Mouse (Mus musculus) forelimb bud, embryonic 11.5 days (tissue): ENCODE data around the gene Sobp.
A peak's percentile ranks its signal among the peaks of the same experiment; 100 is the strongest.

Source experiments
- DNase-seq: peaks from one replicate; pipeline ENCODE4 v3.0.0-alpha.2; 2012; ENCODE audit warnings: low read depth, low spot score

Sobp gene

DNA sequence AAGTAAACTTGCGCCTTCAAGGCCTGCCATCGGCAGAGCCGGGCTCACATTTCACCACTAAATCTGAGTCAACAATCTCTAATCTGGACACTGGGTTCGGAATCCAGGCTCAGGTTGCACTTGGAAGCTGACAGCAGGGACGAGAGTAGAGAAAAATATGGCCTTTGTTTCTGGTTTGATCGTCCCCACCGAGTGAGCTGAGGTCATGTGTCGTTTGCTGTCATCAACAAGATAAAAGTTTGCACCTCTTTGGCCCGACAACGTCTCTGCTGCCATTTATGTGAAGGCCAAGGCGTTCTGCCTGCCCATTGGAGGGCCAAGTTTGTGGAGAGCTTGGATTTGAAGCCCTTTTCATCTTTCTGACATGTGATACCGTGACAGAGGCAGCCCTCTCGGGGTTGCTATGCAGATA, 178.8 kb downstream of the Sobp start:
- DNase-seq: no peak

GRCm38 (mm10) chr10:42994331-42994782, 180.0 kb downstream of the Sobp start:
- no peak for DNase-seq

DNA sequence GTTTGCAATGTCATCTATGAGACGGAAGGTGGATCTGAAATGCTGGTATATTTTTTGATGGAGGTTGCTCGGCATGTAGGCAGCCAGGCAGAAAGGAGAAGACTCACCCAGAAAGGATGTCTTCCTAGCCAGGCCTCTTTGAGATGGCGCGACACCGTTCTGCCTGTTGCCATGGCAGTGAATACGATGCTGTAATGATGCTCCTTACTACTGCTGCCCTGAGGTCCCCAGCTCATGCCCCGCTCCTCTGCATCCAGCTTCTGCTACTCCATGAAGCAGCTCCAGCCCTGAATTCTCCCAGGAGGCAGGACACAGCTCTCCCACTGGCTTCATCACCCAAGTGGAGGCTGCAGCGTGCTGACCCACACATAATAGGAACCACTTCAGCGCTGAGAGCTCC, 183.3 kb downstream of the Sobp start:
- DNase-seq: no peak

DNA sequence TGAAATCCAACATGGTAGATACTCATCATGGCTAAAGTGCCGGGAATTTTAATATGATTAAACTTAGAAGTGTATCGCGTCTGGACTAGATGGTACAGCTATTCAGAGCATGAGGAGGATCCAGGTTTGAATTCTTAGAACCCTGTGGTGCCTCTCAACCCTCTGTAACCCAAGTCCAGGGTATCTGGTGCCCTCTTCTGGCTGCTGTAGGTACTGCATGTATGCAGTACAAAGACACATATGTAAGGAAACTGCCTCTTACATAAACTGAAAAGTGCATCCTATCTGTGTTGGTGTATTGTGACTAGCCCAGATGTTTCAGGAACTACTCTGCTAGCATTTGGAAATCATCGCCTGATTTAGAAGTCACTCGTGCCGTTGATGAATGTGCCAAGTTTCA, 184.4 kb downstream of the Sobp start:
- peak; percentile 84 for DNase-seq

DNA sequence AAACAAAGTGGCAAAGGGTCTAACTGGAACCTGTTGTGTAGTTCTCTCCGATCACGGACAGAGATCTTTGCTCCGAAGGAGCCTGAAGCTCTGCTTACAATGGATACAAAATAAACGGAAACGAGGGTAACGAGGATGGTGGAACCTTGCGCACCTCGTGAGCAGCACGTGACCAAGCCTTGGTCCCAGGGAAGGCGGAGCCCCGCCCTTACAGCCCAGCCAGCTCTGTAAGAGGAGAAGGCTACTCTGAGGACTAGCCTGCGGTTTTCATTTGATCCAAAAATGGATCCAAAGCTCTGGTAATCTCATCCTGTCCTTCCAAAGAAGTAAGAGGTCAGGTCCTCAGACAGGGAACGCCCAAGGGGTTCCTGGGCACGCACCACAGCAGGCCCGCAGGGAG, 185.7 kb downstream of the Sobp start:
- DNase-seq: no peak

DNA sequence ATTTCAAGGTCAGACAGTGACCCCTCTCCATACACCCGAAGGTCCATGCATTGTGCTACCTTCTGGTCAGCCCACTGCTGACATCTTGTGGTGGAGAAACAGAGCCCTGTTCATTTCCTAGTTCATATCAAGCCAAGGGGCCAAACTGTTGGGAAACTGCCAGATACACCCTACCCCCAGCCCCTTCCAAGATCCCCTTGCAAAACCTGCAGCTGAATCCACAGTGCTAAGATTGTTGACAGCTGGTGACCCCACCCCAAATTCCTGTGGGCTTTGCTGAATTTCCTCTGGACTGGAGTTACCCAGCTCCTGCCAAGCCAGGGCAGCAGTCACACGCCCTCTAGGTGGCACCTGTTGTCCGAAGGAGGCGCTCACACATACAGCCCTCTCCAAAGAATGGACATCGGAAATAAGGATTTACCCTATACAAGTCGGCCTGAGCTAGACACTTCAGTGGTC, 186.7 kb downstream of the Sobp start:
- DNase-seq: no peak

- no peak for DNase-seq
Measured at GRCm38 (mm10) chr10:42984886-42985285, 189.4 kb downstream of the Sobp start.

- no peak for DNase-seq
Measured at GRCm38 (mm10) chr10:42980999-42981757, 193.2 kb downstream of the Sobp start.

DNA sequence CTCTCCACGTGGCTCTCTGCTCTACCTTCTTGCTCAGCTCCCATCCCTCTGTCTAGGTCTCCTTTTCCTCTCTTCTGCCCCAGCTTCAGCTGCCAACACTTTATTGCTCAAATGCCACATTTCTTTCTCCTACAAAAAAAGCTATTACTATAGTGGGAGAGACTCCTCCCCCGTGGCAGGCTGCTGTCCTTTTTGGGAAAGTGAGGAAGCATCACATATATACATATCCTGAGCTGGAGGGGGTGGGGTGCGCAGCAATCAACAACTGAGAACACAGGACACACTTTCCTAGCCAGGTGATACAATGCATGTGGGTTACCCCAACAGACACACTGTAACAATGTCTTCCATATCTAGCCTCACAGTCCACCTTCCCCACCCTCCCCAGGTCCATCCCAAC, 196.0 kb downstream of the Sobp start:
- no peak for DNase-seq

- no peak for DNase-seq
Measured at GRCm38 (mm10) chr10:42976577-42976976, 197.8 kb downstream of the Sobp start.

DNA sequence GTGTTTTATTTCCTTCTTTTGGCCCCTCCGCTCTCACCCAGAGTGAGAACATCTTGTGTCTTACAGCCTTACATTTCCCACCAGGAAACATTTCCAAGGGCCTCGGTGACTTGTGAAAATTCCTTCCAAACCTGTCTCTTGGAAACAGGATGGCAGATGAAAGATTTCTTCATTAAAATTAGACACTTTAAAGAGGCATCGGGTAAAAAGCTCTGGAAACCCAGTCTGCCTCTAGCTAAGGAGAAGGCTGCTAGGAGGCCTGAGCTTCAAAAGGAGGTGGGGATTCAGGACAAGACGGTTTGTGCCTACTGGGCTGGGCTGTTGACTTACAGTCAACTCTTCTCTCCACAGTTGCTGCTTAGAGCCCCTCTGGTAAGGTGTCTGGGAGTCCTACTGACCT, 200.8 kb downstream of the Sobp start:
- DNase-seq: no peak

- DNase-seq: no peak
Measured at GRCm38 (mm10) chr10:42972504-42973172, 201.7 kb downstream of the Sobp start.

DNA sequence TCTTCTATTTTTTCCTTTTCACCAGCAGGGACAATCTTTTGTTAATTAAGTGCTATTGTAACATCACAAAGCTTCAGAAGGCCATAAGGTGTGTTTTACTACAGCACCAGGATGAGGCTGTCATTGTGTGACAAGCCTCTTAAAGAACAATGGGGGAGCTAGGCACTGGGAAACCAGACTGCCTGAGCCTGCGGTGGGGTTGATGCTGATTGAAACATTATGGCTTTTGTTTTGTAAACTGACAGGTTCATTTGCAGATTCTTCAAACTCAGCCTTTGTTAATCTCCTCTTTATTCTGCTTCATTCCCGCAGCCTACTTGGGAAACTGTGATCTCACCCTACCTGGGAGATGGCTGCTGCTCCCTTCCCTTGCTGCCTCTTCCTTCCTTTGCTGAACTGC, 206.0 kb downstream of the Sobp start:
- DNase-seq: no peak

DNA sequence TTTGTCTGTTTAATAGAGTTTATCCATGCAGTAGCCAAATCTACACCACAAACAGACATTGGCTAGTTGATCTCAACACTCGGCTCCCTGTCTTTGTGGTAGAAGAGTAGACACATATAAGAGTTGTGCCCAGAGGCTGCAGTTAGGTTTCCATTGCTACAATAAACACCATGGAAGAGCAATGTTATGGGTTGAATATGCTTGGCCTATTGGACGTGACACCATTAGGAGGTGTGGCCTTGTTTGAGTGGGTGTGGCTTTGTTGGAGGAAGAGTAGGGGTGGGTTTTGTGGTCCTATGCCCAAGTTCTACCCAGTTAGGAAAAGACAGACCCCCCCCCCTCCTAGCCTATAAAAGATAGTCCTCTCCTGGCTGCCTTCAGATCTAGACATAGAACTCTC, 211.3 kb downstream of the Sobp start:
- no peak for DNase-seq

GRCm38 (mm10) chr10:42962655-42963054, 211.7 kb downstream of the Sobp start:
- no peak for DNase-seq

- DNase-seq: no peak
Measured at GRCm38 (mm10) chr10:42962181-42962601, 212.1 kb downstream of the Sobp start.

- no peak for DNase-seq
Measured at GRCm38 (mm10) chr10:42961771-42962170, 212.6 kb downstream of the Sobp start.

DNA sequence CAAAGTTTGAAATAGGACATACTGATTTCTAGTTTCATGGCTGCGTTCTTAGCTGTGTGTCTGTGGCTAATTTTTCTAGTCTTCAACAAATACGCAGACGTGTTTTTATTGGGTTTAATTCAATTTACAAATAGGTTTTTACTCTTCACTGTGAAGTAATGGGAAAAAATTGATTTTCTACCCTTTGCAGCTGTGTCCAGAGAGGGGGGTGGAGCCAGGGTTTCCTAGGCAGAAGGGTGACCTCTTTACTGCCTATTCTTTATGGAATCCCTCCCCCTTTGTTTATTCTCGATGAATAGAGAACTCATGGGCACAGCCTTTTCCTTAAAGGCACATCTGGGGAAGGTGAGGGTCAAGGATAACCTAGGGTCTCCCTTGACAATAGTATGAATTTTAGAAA, 215.6 kb downstream of the Sobp start:
- no peak for DNase-seq

GRCm38 (mm10) chr10:42957881-42958651, 216.3 kb downstream of the Sobp start:
- peak; percentile 86 for DNase-seq

- DNase-seq: no peak
Measured at GRCm38 (mm10) chr10:42955205-42955604, 219.1 kb downstream of the Sobp start.

DNA sequence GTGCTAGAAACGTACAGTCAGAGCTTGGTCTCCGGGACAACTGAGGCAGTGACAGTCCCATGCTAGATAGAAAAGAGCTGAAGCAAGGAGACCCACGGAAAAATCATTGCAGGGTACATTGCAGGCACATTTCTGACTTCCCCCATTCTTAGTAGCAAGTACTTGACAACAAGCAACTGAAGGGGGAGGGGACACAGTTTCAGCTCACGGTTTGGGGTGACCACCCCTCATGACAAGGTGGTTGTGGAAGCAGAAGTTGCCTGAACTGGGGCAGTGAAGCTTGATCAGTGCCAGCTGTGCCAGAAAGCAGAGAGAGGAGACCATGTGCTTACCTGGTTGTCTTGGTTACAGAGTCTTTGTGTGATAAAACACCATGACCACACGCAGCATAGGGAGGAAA, 220.7 kb downstream of the Sobp start:
- DNase-seq: no peak
